ENCODE assay signal across 8 mouse cellular contexts in the genomic region with DNA sequence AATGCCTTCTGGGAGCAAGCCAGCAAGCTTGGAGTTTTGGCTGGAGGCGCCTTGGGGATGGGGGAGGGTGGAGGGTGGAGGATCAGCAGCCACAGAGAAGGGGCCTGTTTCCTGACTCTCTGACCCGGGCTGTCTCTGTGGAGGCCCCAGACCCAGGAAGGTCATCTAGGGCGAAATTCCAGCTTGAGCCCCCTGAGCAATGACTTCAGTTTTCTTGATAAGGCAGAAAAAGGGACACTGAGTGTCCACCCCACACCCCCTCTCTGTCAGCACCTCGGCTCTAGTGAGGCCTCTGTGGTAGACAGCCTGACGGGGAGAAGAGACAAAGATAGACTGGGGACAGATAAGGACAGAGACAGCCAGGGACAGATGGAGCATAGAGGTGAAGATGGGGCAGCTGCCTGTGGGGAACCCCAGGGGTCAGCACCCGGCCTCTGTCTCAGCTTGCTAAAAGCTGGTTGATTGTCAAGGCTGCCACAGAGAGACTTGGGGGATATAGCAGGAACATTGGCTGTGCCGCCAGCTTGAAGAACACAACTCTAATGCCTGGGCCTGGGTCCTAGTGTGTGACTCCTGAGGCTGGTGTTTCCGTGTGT.
DNase-seq lines count a peak whose midpoint lies in the region; ATAC-seq and TF ChIP-seq lines count a peak whose summit lies in the region.

No protein-coding gene starts in this region.

- H3K27ac ChIP-seq in forebrain, embryonic 10.5 days = peak overlapping the region; percentile 45; the same call in 1 of the 2 replicates
- no peak overlapping the region for H3K27ac ChIP-seq in forebrain, embryonic 13.5 days
- no peak overlapping the region for H3K27ac ChIP-seq in neural tube, embryonic 11.5 days (ENCODE audit: low read depth, low read length)

- peaks cover 14% of the 10 kb centered on the region for H3K4me1 ChIP-seq in forebrain, embryonic 10.5 days
- H3K4me1 ChIP-seq in forebrain, embryonic 13.5 days = peaks cover 9% of the 10 kb centered on the region; the same call in 1 of the 2 replicates
- 0 out of 2 replicates have a peak, but pooled peaks cover 4% of the 10 kb centered on the region for H3K4me1 ChIP-seq in neural tube, embryonic 11.5 days (ENCODE audit: control insufficient read depth, insufficient read depth, low read length)

- 59% methylated on average over 8 of the region's 8 CpGs for WGBS in forebrain, embryonic 10.5 days
- WGBS in forebrain, embryonic 13.5 days = 75% methylated on average over 8 of the region's 8 CpGs
- 72% methylated on average over 8 of the region's 8 CpGs for WGBS in neural tube, embryonic 11.5 days

- no peak overlapping the region for H3ac ChIP-seq in myocyte (ENCODE audit: control insufficient read depth, insufficient read length)

- intact Hi-C loops in heart, postnatal 14 days (cut with DNase I) = loop anchor here (1.0 to 5.0 kb wide), 6 partner anchors 40 to 515 kb away; no protein-coding TSS in a partner anchor

- no peak overlapping the region for H3K4me3 ChIP-seq in forebrain, embryonic 10.5 days
- H3K4me3 ChIP-seq in forebrain, embryonic 13.5 days = no peak overlapping the region
- H3K4me3 ChIP-seq in neural tube, embryonic 11.5 days (ENCODE audit: low read depth, low read length) = no peak overlapping the region
- no peak overlapping the region for H3K4me3 ChIP-seq in myocyte

- H3K36me3 ChIP-seq in forebrain, embryonic 10.5 days (replicated peaks) = peaks cover 4% of the 10 kb centered on the region; the same call in 1 of the 2 replicates
- no peaks in the 10 kb centered on the region for H3K36me3 ChIP-seq in forebrain, embryonic 13.5 days (ENCODE audit: poor library complexity, severe bottlenecking)
- no peaks in the 10 kb centered on the region for H3K36me3 ChIP-seq in neural tube, embryonic 11.5 days (ENCODE audit: control insufficient read depth, insufficient read depth, low read length)
- H3K36me3 ChIP-seq in myocyte (ENCODE audit: control insufficient read depth, insufficient read depth) = peaks cover under 1% of the 10 kb centered on the region

- H3K27me3 ChIP-seq in forebrain, embryonic 10.5 days (ENCODE audit: poor library complexity, severe bottlenecking) = no peaks in the 10 kb centered on the region
- H3K27me3 ChIP-seq in forebrain, embryonic 13.5 days = no peaks in the 10 kb centered on the region
- H3K27me3 ChIP-seq in neural tube, embryonic 11.5 days (ENCODE audit: control insufficient read depth, insufficient read depth, low read length) = no peaks in the 10 kb centered on the region
- H3K27me3 ChIP-seq in myocyte (ENCODE audit: control insufficient read depth, insufficient read depth, insufficient read length) = no peaks in the 10 kb centered on the region

- no peak for TF ChIP-seq POLR2A in myocyte (IDR thresholded peaks at IDR 0.05; ENCODE audit: insufficient read length, low read depth)

- ATAC-seq in forebrain, embryonic 13.5 days = no peak
- no peak for ATAC-seq in neural tube, embryonic 11.5 days (ENCODE audit: insufficient read depth, low FRiP score, low TSS enrichment)

- H3K79me2 ChIP-seq in myocyte (ENCODE audit: control insufficient read depth, insufficient read depth) = no peaks in the 10 kb centered on the region

- H3K4me2 ChIP-seq in forebrain, embryonic 13.5 days = no peak overlapping the region
- H3K4me2 ChIP-seq in neural tube, embryonic 11.5 days (ENCODE audit: low read depth) = no peak overlapping the region
- H3K4me2 ChIP-seq in myocyte (ENCODE audit: low read depth) = peak overlapping the region; percentile 72

- no peaks in the 10 kb centered on the region; the same call in 1 of the 2 replicates for H3K9me3 ChIP-seq in forebrain, embryonic 10.5 days
- no peaks in the 10 kb centered on the region for H3K9me3 ChIP-seq in forebrain, embryonic 13.5 days (replicated peaks)
- no peaks in the 10 kb centered on the region for H3K9me3 ChIP-seq in neural tube, embryonic 11.5 days (ENCODE audit: control insufficient read depth, low read length)

- H3K9ac ChIP-seq in forebrain, embryonic 13.5 days = no peak overlapping the region
- peak overlapping the region; percentile 23; the same call in 1 of the 2 replicates for H3K9ac ChIP-seq in neural tube, embryonic 11.5 days (ENCODE audit: low read length)

- no peak for DNase-seq in forebrain, embryonic 10.5 days (ENCODE audit: extremely low spot score, low spot score)
- no peak for DNase-seq in neural tube, embryonic 11.5 days (ENCODE audit: low spot score)
- no peak for DNase-seq in neural tube, embryonic 10.5 days (ENCODE audit: extremely low spot score, low spot score)
- DNase-seq in heart, postnatal 14 days = peak; percentile 53 to 67
- DNase-seq in right cerebral cortex, postnatal 14 days = no peak
- DNase-seq in layer of hippocampus, postnatal 14 days (ENCODE audit: low spot score in 2 of 2) = no peak

TF ChIP-seq in myocyte, 11 proteins besides CTCF, POLR2A, EP300 and RAD21:
- TF ChIP-seq CEBPB (IDR thresholded peaks at IDR 0.05; ENCODE audit: insufficient read depth, poor library complexity, severe bottlenecking) = no peak
- TF ChIP-seq TCF12 (IDR thresholded peaks at IDR 0.05; ENCODE audit: insufficient read depth, poor library complexity, severe bottlenecking) = peak; percentile 47
- TF ChIP-seq MAX (IDR thresholded peaks at IDR 0.05; ENCODE audit: low read depth) = no peak
- no peak for TF ChIP-seq TCF3 (IDR thresholded peaks at IDR 0.05; ENCODE audit: insufficient read length, low read depth)
- TF ChIP-seq MYOD1 (IDR thresholded peaks at IDR 0.05; ENCODE audit: control insufficient read depth in 1 of 3, insufficient read length in 2 of 3, low read depth in 2 of 3) = peak; percentile 66 to 93 (median 79)
- peak; percentile 9 for TF ChIP-seq SRF (IDR thresholded peaks at IDR 0.05; ENCODE audit: control insufficient read depth, insufficient read length, low read depth)
- TF ChIP-seq REST (IDR thresholded peaks at IDR 0.05; ENCODE audit: insufficient read depth, insufficient read length) = no peak
- TF ChIP-seq MYOG (IDR thresholded peaks at IDR 0.05; ENCODE audit: control insufficient read depth in 1 of 3, insufficient read depth in 1 of 3, insufficient read length in 2 of 3, low read depth in 2 of 3) = peak; percentile 38 to 80 (median 53)
- TF ChIP-seq POLR2AphosphoS2 (IDR thresholded peaks at IDR 0.05; ENCODE audit: insufficient read length, low read depth) = no peak
- TF ChIP-seq USF1 (IDR thresholded peaks at IDR 0.05; ENCODE audit: low read depth) = no peak

Comparison
In these comparisons a context has a peak if more than half of its experiments do, and no peak if none do; other contexts are left out.
1. DNase-seq: peak in heart, postnatal 14 days (2 of 2); none in forebrain, embryonic 10.5 days (single experiment), neural tube, embryonic 11.5 days (single experiment), neural tube, embryonic 10.5 days (single experiment), right cerebral cortex, postnatal 14 days (single experiment) and layer of hippocampus, postnatal 14 days (0 of 2).